Mouse (Mus musculus) liver, embryonic 14.5 days (tissue): Measurements from ENCODE around the gene Bsnd. TPM values are rescaled to one million over a fixed set of nuclear protein-coding genes. Genes with fewer than 3 reads are reported as not detected.

ENCODE experiments used
- ATAC-seq: fragments of 200-750 bp; cut with Nextera tagmentation; 2 replicates; pipeline ENCODE4 v1.8.0; 2017; ENCODE audit warnings: moderate number of reproducible peaks, mild to moderate bottlenecking, moderate library complexity; ENCODE audit not compliant: insufficient read depth
- DNase-seq, 3 experiments: peaks; one replicate each; pipeline ENCODE4 v3.0.0-alpha.2; 2012 to 2013; ENCODE audit warnings: low read depth in 3 of 3, low spot score in 3 of 3
- H3K27ac ChIP-seq: fragments of 300-500 bp; sonication (generic); 2 replicates; pipeline ENCODE4 v1.5.1; 2014; ENCODE audit warnings: moderate library complexity, mild to moderate bottlenecking, control low read depth, inconsistent platforms
- H3K27me3 ChIP-seq: fragments of 300-500 bp; sonication (generic); 2 replicates; pipeline ENCODE4 v1.6.1; 2014; ENCODE audit warnings: mild to moderate bottlenecking, low read length, moderate library complexity; ENCODE audit not compliant: control insufficient read depth, insufficient read depth
- H3K36me3 ChIP-seq: fragments of 300-500 bp; sonication (generic); replicated peaks from 2 replicates; pipeline ENCODE4 v1.6.1; 2014; ENCODE audit warnings: low read depth; ENCODE audit not compliant: control insufficient read depth, insufficient read depth
- H3K4me1 ChIP-seq, 2 experiments: fragments of 200-500 bp in 1 of 2; fragments of 300-500 bp in 1 of 2; sonication (generic) in 1 of 2; replicated peaks; 2 replicates each; pipeline ENCODE4 v1.6.1; 2012 to 2014; ENCODE audit warnings: antibody characterized with exemption in 1 of 2, inconsistent platforms in 1 of 2, low read length in 1 of 2; ENCODE audit not compliant: control insufficient read depth in 2 of 2, insufficient read depth in 2 of 2
- H3K4me2 ChIP-seq: fragments of 300-500 bp; sonication (generic); 2 replicates; pipeline ENCODE4 v1.6.1; 2014; ENCODE audit warnings: low read depth, mild to moderate bottlenecking, control low read depth, moderate library complexity
- H3K4me3 ChIP-seq, 2 experiments: fragments of 200-500 bp in 1 of 2; fragments of 300-500 bp in 1 of 2; sonication (generic) in 1 of 2; 2 replicates each; pipeline ENCODE4 v1.5.1; 2012 to 2014; ENCODE audit warnings: low read depth in 2 of 2, low read length in 2 of 2, mild to moderate bottlenecking in 2 of 2, control low read depth in 1 of 2, inconsistent platforms in 1 of 2, moderate library complexity in 1 of 2; ENCODE audit not compliant: insufficient read depth in 1 of 2
- H3K9ac ChIP-seq: fragments of 300-500 bp; sonication (generic); replicated peaks from 2 replicates; pipeline ENCODE4 v1.6.1; 2014; ENCODE audit warnings: mild to moderate bottlenecking, control low read depth, moderate library complexity
- H3K9me3 ChIP-seq: fragments of 300-500 bp; sonication (generic); 2 replicates; pipeline ENCODE4 v1.6.1; 2016; ENCODE audit warnings: low read length, mixed read lengths; ENCODE audit not compliant: control insufficient read depth
- CTCF ChIP-seq: IDR thresholded peaks from 2 replicates; pipeline ENCODE4 v1.5.1; 2016; ENCODE audit warnings: antibody characterized with exemption, low read depth, control low read depth
- EP300 ChIP-seq: IDR thresholded peaks from 2 replicates; pipeline ENCODE4 v1.6.1; 2016; ENCODE audit warnings: antibody characterized with exemption, low read depth
- WGBS: fragments of 180-500 bp; shearing (Covaris S2); extraction: QIAGEN DNeasy Blood & Tissue Kit; methylation state at CpG from one replicate; pipeline ENCODE4 v1.1.7; 2014; ENCODE audit not compliant: insufficient replicate concordance; 5-methylcytosine and 5-hydroxymethylcytosine counted together
- polyA plus RNA-seq, 2 experiments: library from polyadenylated mRNA; depleted of rRNA in 1 of 2; stranded (reverse) in 1 of 2; unstranded in 1 of 2; fragments of >200 nt; fragmentation: Nextera tagmentation in 1 of 2; extraction: Ambion mirVana in 1 of 2; gene quantifications; 2 replicates each; pipeline versions ENCODE4 v1.2.1 to v1.2.3; 2012 to 2014

Gene Bsnd
- polyA plus RNA-seq, 2 experiments: not detected

GRCm38 (mm10) chr4:106490620-106491019 is 1.5 kb downstream of the Bsnd start:
- 52% methylated on average over 4 of the region's 4 CpGs for WGBS
- no peak overlapping the region for H3K4me2 ChIP-seq
- no peaks in the 10 kb centered on the region for H3K4me1 ChIP-seq
- H3K36me3 ChIP-seq: no peaks in the 10 kb centered on the region
- H3K27ac ChIP-seq: no peak overlapping the region
- no peaks in the 10 kb centered on the region for H3K27me3 ChIP-seq
- TF ChIP-seq CTCF (no peak), EP300 (no peak)
- no peaks in the 10 kb centered on the region for H3K9me3 ChIP-seq
- DNase-seq: no peak
- no peak for ATAC-seq
- no peak overlapping the region for H3K4me3 ChIP-seq
- H3K9ac ChIP-seq: no peak overlapping the region

- 63% methylated on average over 1 of the region's 1 CpGs for WGBS
- Histone ChIP-seq H3K4me3 (no peak overlapping the region), H3K4me1 (no peaks in the 10 kb centered on the region), H3K9me3 (no peaks in the 10 kb centered on the region), H3K36me3 (no peaks in the 10 kb centered on the region), H3K27me3 (no peaks in the 10 kb centered on the region), H3K27ac (no peak overlapping the region), H3K9ac (no peak overlapping the region), H3K4me2 (no peak overlapping the region)
- no peak for TF ChIP-seq EP300
- TF ChIP-seq CTCF: no peak
- no peak for ATAC-seq
- no peak for DNase-seq
Measured at GRCm38 (mm10) chr4:106483831-106484230, 8.3 kb downstream of the Bsnd start.

- no peaks in the 10 kb centered on the region for H3K4me1 ChIP-seq
- no peak overlapping the region for H3K9ac ChIP-seq
- no peaks in the 10 kb centered on the region for H3K36me3 ChIP-seq
- no peak for TF ChIP-seq EP300
- H3K9me3 ChIP-seq: no peaks in the 10 kb centered on the region
- no peak overlapping the region for H3K27ac ChIP-seq
- ATAC-seq: no peak
- H3K27me3 ChIP-seq: no peaks in the 10 kb centered on the region
- 42% methylated on average over 7 of the region's 7 CpGs for WGBS
- DNase-seq: no peak
- no peak overlapping the region for H3K4me2 ChIP-seq
- no peak overlapping the region for H3K4me3 ChIP-seq
Measured at GRCm38 (mm10) chr4:106483215-106483727, 8.8 kb downstream of the Bsnd start.

- 42% methylated on average over 3 of the region's 3 CpGs for WGBS
- H3K27ac ChIP-seq: no peak overlapping the region
- H3K4me1 ChIP-seq: no peaks in the 10 kb centered on the region
- TF ChIP-seq CTCF: no peak
- no peak for TF ChIP-seq EP300
- no peak overlapping the region for H3K4me3 ChIP-seq
- no peak overlapping the region for H3K9ac ChIP-seq
- H3K4me2 ChIP-seq: no peak overlapping the region
- H3K27me3 ChIP-seq: no peaks in the 10 kb centered on the region
- no peak for ATAC-seq
- no peaks in the 10 kb centered on the region for H3K36me3 ChIP-seq
- no peaks in the 10 kb centered on the region for H3K9me3 ChIP-seq
- DNase-seq: no peak
Measured at GRCm38 (mm10) chr4:106480545-106480944, 11.5 kb downstream of the Bsnd start.

GRCm38 (mm10) chr4:106474241-106474640 is 17.8 kb downstream of the Bsnd start:
- DNase-seq (peak in 1 of 3 experiments; percentile 17), ATAC-seq (0 out of 2 replicates have a peak, but pooled peaks have one; percentile 21)
- WGBS: 3% methylated on average over 6 of the region's 6 CpGs
- H3K27ac ChIP-seq: no peak overlapping the region
- H3K36me3 ChIP-seq: no peaks in the 10 kb centered on the region
- no peaks in the 10 kb centered on the region for H3K4me1 ChIP-seq
- H3K9me3 ChIP-seq: no peaks in the 10 kb centered on the region
- H3K4me2 ChIP-seq: no peak overlapping the region
- TF ChIP-seq CTCF (peak; percentile 88), EP300 (no peak)
- no peak overlapping the region for H3K4me3 ChIP-seq
- no peak overlapping the region for H3K9ac ChIP-seq
- H3K27me3 ChIP-seq: no peaks in the 10 kb centered on the region
